Comparison of ENCODE assay signal across 20 mouse cellular contexts in the genomic region with DNA sequence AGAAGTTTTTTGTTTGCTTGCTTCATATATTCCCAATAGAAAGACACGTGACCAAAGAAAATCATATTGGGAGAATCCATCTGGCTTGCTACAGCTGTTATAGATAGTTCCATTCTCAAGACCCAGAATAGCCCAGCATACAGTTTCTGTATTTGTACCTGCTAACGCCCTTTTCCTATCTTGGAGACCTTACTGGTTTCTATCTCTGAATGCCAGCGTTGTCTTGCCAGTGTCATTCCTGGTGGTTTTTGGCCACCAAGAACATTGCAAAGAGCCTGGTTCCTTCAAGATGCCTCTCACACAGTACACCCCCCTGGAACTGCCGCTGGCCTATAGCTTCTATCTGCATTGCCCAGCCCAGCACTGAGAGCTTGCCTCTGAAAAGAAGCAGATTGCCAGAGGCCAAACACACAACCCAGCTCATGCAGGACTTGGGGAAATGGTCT. TPM values are rescaled to one million over a fixed set of nuclear protein-coding genes. Genes with fewer than 3 reads are reported as not detected.
A peak's percentile ranks its signal among the peaks of the same experiment; 100 is the strongest.
DNase-seq lines count a peak whose midpoint lies in the region; ATAC-seq and TF ChIP-seq lines count a peak whose summit lies in the region.
"Had no signal": no experiment of that assay in that cellular context is flagged by ENCODE, and none has a peak within 500 bp of the region (broad histone marks: within the 10 kb centered on the region; RNA-seq: fewer than 3 reads in every experiment).

No protein-coding gene starts in this region.

- no peak for TF ChIP-seq POLR2A in spleen, adult 2 months (IDR thresholded peaks at IDR 0.05; ENCODE audit: low read depth, low read length)

- peak overlapping the region; percentile 57 for H3K4me2 ChIP-seq in liver, embryonic 15.5 days
- H3K4me2 ChIP-seq in hindbrain, embryonic 11.5 days (replicated peaks; ENCODE audit: low read depth, low read length) = no peak overlapping the region
- H3K4me2 ChIP-seq in heart, embryonic 12.5 days = no peak overlapping the region
- H3K4me2 ChIP-seq: embryonic facial prominence, embryonic 12.5 days; hindbrain, embryonic 13.5 days; limb, embryonic 15.5 days; neural tube, embryonic 12.5 days had no signal

- H3K27me3 ChIP-seq in spleen, adult 2 months (ENCODE audit: control insufficient read depth, insufficient read depth, low read length) = peaks cover 12% of the 10 kb centered on the region
- H3K27me3 ChIP-seq in erythroblast, embryonic 14.5 days (ENCODE audit: control insufficient read depth) = peaks cover 43% of the 10 kb centered on the region
- peaks cover 40% of the 10 kb centered on the region for H3K27me3 ChIP-seq in liver, embryonic 15.5 days
- H3K27me3 ChIP-seq in hindbrain, embryonic 11.5 days (ENCODE audit: control insufficient read depth, insufficient read depth, low read length) = peaks cover 29% of the 10 kb centered on the region
- peaks cover 44% of the 10 kb centered on the region for H3K27me3 ChIP-seq in heart, embryonic 12.5 days (replicated peaks)
- H3K27me3 ChIP-seq: CH12.LX had no signal

- H3K4me3 ChIP-seq in spleen, adult 2 months (ENCODE audit: extremely low read depth, insufficient read depth, insufficient read length) = no peak overlapping the region
- peak overlapping the region; percentile 2 for H3K4me3 ChIP-seq in erythroblast, embryonic 14.5 days (replicated peaks)
- H3K4me3 ChIP-seq in liver, embryonic 15.5 days (replicated peaks) = no peak overlapping the region
- no peak overlapping the region for H3K4me3 ChIP-seq in hindbrain, embryonic 11.5 days (ENCODE audit: low read depth, low read length)
- H3K4me3 ChIP-seq in heart, embryonic 12.5 days = no peak overlapping the region
- H3K4me3 ChIP-seq: embryonic facial prominence, embryonic 12.5 days; forebrain, embryonic 10.5 days; heart, adult 2 months; hindbrain, embryonic 13.5 days; limb, embryonic 15.5 days; neural tube, embryonic 12.5 days had no signal

- TF ChIP-seq CTCF in spleen, adult 2 months (IDR thresholded peaks at IDR 0.05; ENCODE audit: extremely low read depth, insufficient read depth, insufficient read length, insufficient replicate concordance) = no peak

- 82% methylated on average over 4 of the region's 4 CpGs for WGBS in spleen, adult 2 months
- 21% methylated on average over 4 of the region's 4 CpGs for WGBS in liver, embryonic 15.5 days (ENCODE audit: insufficient replicate concordance)
- 94% methylated on average over 4 of the region's 4 CpGs for WGBS in hindbrain, embryonic 11.5 days
- WGBS in heart, embryonic 12.5 days = 71% methylated on average over 4 of the region's 4 CpGs

- H3K36me3 ChIP-seq in spleen, adult 2 months (ENCODE audit: control insufficient read depth, insufficient read depth, low read length) = no peaks in the 10 kb centered on the region
- H3K36me3 ChIP-seq in erythroblast, embryonic 14.5 days (ENCODE audit: control insufficient read depth) = peaks cover 9% of the 10 kb centered on the region
- no peaks in the 10 kb centered on the region for H3K36me3 ChIP-seq in liver, embryonic 15.5 days (replicated peaks)
- no peaks in the 10 kb centered on the region for H3K36me3 ChIP-seq in hindbrain, embryonic 11.5 days (ENCODE audit: control insufficient read depth, insufficient read depth, low read length)
- no peaks in the 10 kb centered on the region for H3K36me3 ChIP-seq in heart, embryonic 12.5 days
- H3K36me3 ChIP-seq: embryonic facial prominence, embryonic 12.5 days; forebrain, embryonic 10.5 days; hindbrain, embryonic 13.5 days; limb, embryonic 15.5 days; neural tube, embryonic 12.5 days had no signal

- 0 out of 2 replicates have a peak overlapping the region, but pooled peaks have one; percentile 7 for H3K9ac ChIP-seq in liver, embryonic 15.5 days
- H3K9ac ChIP-seq in hindbrain, embryonic 11.5 days (ENCODE audit: low read depth, low read length) = no peak overlapping the region
- H3K9ac ChIP-seq in heart, embryonic 12.5 days = no peak overlapping the region
- H3K9ac ChIP-seq: embryonic facial prominence, embryonic 12.5 days; hindbrain, embryonic 13.5 days; limb, embryonic 15.5 days; neural tube, embryonic 12.5 days had no signal

- peak; percentile 35 for ATAC-seq in liver, embryonic 15.5 days (ENCODE audit: insufficient read depth)
- ATAC-seq in hindbrain, embryonic 11.5 days (ENCODE audit: low FRiP score) = no peak
- no peak for ATAC-seq in heart, embryonic 12.5 days (ENCODE audit: insufficient number of reproducible peaks, low FRiP score)

- no peak for DNase-seq in spleen, adult 2 months (ENCODE audit: low read depth in 1 of 2, low spot score in 2 of 2)
- DNase-seq in spleen, adult 18-20 months = no peak
- DNase-seq in retina, postnatal 1 day = no peak
- no peak for DNase-seq in hindbrain, embryonic 11.5 days (ENCODE audit: low spot score)
- DNase-seq: cerebellum, adult 11-12 months; cerebellum, postnatal 25 days; heart, adult 2 months; kidney, adult 9 months; kidney, postnatal 4 days; lung, postnatal 14 days; thymus, postnatal 36 days had no signal

- H3K27ac ChIP-seq in spleen, adult 2 months (ENCODE audit: insufficient read depth, low read length) = peak overlapping the region; percentile 12; the same call in 1 of the 2 replicates
- H3K27ac ChIP-seq in liver, embryonic 15.5 days (replicated peaks) = peak overlapping the region; percentile 90
- no peak overlapping the region for H3K27ac ChIP-seq in hindbrain, embryonic 11.5 days (ENCODE audit: low read depth, low read length)
- H3K27ac ChIP-seq in heart, embryonic 12.5 days (ENCODE audit: poor library complexity, severe bottlenecking) = no peak overlapping the region
- H3K27ac ChIP-seq: embryonic facial prominence, embryonic 12.5 days; forebrain, embryonic 10.5 days; heart, adult 2 months; hindbrain, embryonic 13.5 days; limb, embryonic 15.5 days; neural tube, embryonic 12.5 days had no signal

- peaks cover 11% of the 10 kb centered on the region; the same call in 1 of the 2 replicates for H3K9me3 ChIP-seq in erythroblast, embryonic 14.5 days (ENCODE audit: control insufficient read depth, low read length)
- H3K9me3 ChIP-seq in liver, embryonic 15.5 days (replicated peaks) = no peaks in the 10 kb centered on the region
- no peaks in the 10 kb centered on the region for H3K9me3 ChIP-seq in hindbrain, embryonic 11.5 days (ENCODE audit: control insufficient read depth, low read length)
- no peaks in the 10 kb centered on the region for H3K9me3 ChIP-seq in heart, embryonic 12.5 days (replicated peaks)
- H3K9me3 ChIP-seq: embryonic facial prominence, embryonic 12.5 days; forebrain, embryonic 10.5 days; hindbrain, embryonic 13.5 days; limb, embryonic 15.5 days; neural tube, embryonic 12.5 days had no signal

- peaks cover 3% of the 10 kb centered on the region; the same call in 1 of the 2 replicates for H3K4me1 ChIP-seq in spleen, adult 2 months (ENCODE audit: control insufficient read depth, insufficient read depth, insufficient read length)
- H3K4me1 ChIP-seq in erythroblast, embryonic 14.5 days (ENCODE audit: control insufficient read depth) = peaks cover 90% of the 10 kb centered on the region
- peaks cover 95% of the 10 kb centered on the region for H3K4me1 ChIP-seq in liver, embryonic 15.5 days (replicated peaks)
- peaks cover 5% of the 10 kb centered on the region; the same call in 1 of the 2 replicates for H3K4me1 ChIP-seq in hindbrain, embryonic 11.5 days (replicated peaks; ENCODE audit: control insufficient read depth, insufficient read depth, low read length)
- peaks cover 14% of the 10 kb centered on the region for H3K4me1 ChIP-seq in heart, embryonic 12.5 days (replicated peaks)

RNA-seq across cellular contexts. Expression of a gene that starts 3.4 kb away (rescaled TPM):
- polyA plus RNA-seq in spleen, adult 2 months (2012; rRNA removed) = 16.5 and 21.3 TPM in 2 replicates
- polyA plus RNA-seq in erythroblast, embryonic 14.5 days (2012) = 0.32 and 0.41 TPM in 2 replicates
- 13.3 and 14.9 TPM in 2 replicates for polyA plus RNA-seq in liver, embryonic 15.5 days (2015; fragmentation: Nextera tagmentation; extraction: Ambion mirVana)
- 0.37 and 0.46 TPM in 2 replicates for polyA plus RNA-seq in hindbrain, embryonic 11.5 days (2014; fragmentation: Nextera tagmentation; extraction: Ambion mirVana)
- 0.85 and 0.89 TPM in 2 replicates for polyA plus RNA-seq in heart, embryonic 12.5 days (2016; fragmentation: Nextera tagmentation; extraction: Ambion mirVana)

RNA-seq across cellular contexts. Expression of a gene that starts 44.3 kb away (rescaled TPM):
- polyA plus RNA-seq in spleen, adult 2 months (2012; rRNA removed) = 1.6 and 1.7 TPM in 2 replicates
- polyA plus RNA-seq in erythroblast, embryonic 14.5 days (2012) = 0.51 and 0.69 TPM in 2 replicates
- polyA plus RNA-seq in liver, embryonic 15.5 days (2015; fragmentation: Nextera tagmentation; extraction: Ambion mirVana) = 43.5 and 52.1 TPM in 2 replicates
- polyA plus RNA-seq in hindbrain, embryonic 11.5 days (2014; fragmentation: Nextera tagmentation; extraction: Ambion mirVana) = 142 and 183 TPM in 2 replicates
- polyA plus RNA-seq in heart, embryonic 12.5 days (2016; fragmentation: Nextera tagmentation; extraction: Ambion mirVana) = 99.9 and 101 TPM in 2 replicates

Comparison
In these comparisons a context has a peak if more than half of its experiments do, and no peak if none do; other contexts are left out.
1. H3K27ac ChIP-seq: peak in spleen, adult 2 months (single experiment) and liver, embryonic 15.5 days (single experiment); none in hindbrain, embryonic 11.5 days (single experiment) and heart, embryonic 12.5 days (single experiment).
2. RNA of a gene that starts 44.3 kb away (polyA plus RNA-seq): 142 to 183 TPM in hindbrain, embryonic 11.5 days, 99.9 to 101 TPM in heart, embryonic 12.5 days and 43.5 to 52.1 TPM in liver, embryonic 15.5 days; 1.6 to 1.7 TPM in spleen, adult 2 months and 0.51 to 0.69 TPM in erythroblast, embryonic 14.5 days; every median in the first group is over 10 times any median in the second.